ENCODE assay signal across 11 mouse cellular contexts in genomic region chr15:80006156-80006555, GRCm38 (mm10). TPM values are rescaled to one million over a fixed set of nuclear protein-coding genes. Genes with fewer than 3 reads are reported as not detected.
DNase-seq lines count a peak whose midpoint lies in the region; ATAC-seq and TF ChIP-seq lines count a peak whose summit lies in the region.
"Had no signal": no experiment of that assay in that cellular context is flagged by ENCODE, and none has a peak within 500 bp of the region (broad histone marks: within the 10 kb centered on the region; RNA-seq: fewer than 3 reads in every experiment).

No protein-coding gene starts in this region.

- no peak for TF ChIP-seq POLR2A in CH12.LX (IDR thresholded peaks at IDR 0.05; ENCODE audit: low read depth, low read length)

- H3K4me3 ChIP-seq in intestine, embryonic 15.5 days (replicated peaks), result no peak overlapping the region
- no peak overlapping the region for H3K4me3 ChIP-seq in intestine, postnatal 0 days (ENCODE audit: low read depth, low read length)
- H3K4me3 ChIP-seq in CH12.LX (replicated peaks in 1 of 3; ENCODE audit: low read depth in 2 of 3, low read length in 2 of 3, poor library complexity in 1 of 3), result no peak overlapping the region
- H3K4me3 ChIP-seq in liver, embryonic 14.5 days (ENCODE audit: insufficient read depth in 1 of 2, low read depth in 2 of 2, low read length in 2 of 2), result no peak overlapping the region
- no peak overlapping the region for H3K4me3 ChIP-seq in neural tube, embryonic 15.5 days (replicated peaks)
- H3K4me3 ChIP-seq: limb, embryonic 13.5 days had no signal

- dilution Hi-C loops in CH12.LX (cut with MboI; ENCODE audit: extremely low pct_ligation_motif_present, extremely low pct_unique_long_range_greater_than_20kb, low sequenced_read_pairs), result no loop called here

- H3K27ac ChIP-seq in intestine, embryonic 15.5 days, result peak overlapping the region; percentile 36; the same call in 1 of the 2 replicates
- no peak overlapping the region for H3K27ac ChIP-seq in intestine, postnatal 0 days (ENCODE audit: low read depth, low read length)
- H3K27ac ChIP-seq in CH12.LX (ENCODE audit: insufficient read depth, low read depth), result no peak overlapping the region
- no peak overlapping the region for H3K27ac ChIP-seq in liver, embryonic 14.5 days
- no peak overlapping the region for H3K27ac ChIP-seq in neural tube, embryonic 15.5 days (replicated peaks)
- H3K27ac ChIP-seq: limb, embryonic 13.5 days had no signal

- peaks cover 3% of the 10 kb centered on the region; the same call in 1 of the 2 replicates for H3K27me3 ChIP-seq in intestine, embryonic 15.5 days (replicated peaks)
- H3K27me3 ChIP-seq in intestine, postnatal 0 days (replicated peaks; ENCODE audit: control insufficient read depth, insufficient read depth, low read length), result no peaks in the 10 kb centered on the region
- H3K27me3 ChIP-seq in CH12.LX (replicated peaks), result peaks cover 4% of the 10 kb centered on the region
- H3K27me3 ChIP-seq in liver, embryonic 14.5 days (ENCODE audit: control insufficient read depth, insufficient read depth, low read length), result peaks cover 2% of the 10 kb centered on the region
- H3K27me3 ChIP-seq in neural tube, embryonic 15.5 days (replicated peaks), result peaks cover 9% of the 10 kb centered on the region; the same call in 1 of the 2 replicates

- H3K36me3 ChIP-seq in intestine, embryonic 15.5 days, result no peaks in the 10 kb centered on the region
- H3K36me3 ChIP-seq in intestine, postnatal 0 days (ENCODE audit: control insufficient read depth, insufficient read depth), result peaks cover 18% of the 10 kb centered on the region; the same call in 1 of the 2 replicates
- H3K36me3 ChIP-seq in CH12.LX (replicated peaks in 1 of 2; ENCODE audit: control insufficient read depth in 1 of 2, insufficient read depth in 1 of 2, low read length in 1 of 2), result no peaks in the 10 kb centered on the region
- no peaks in the 10 kb centered on the region for H3K36me3 ChIP-seq in liver, embryonic 14.5 days (replicated peaks; ENCODE audit: control insufficient read depth, insufficient read depth, low read depth)
- H3K36me3 ChIP-seq in neural tube, embryonic 15.5 days, result no peaks in the 10 kb centered on the region
- H3K36me3 ChIP-seq: limb, embryonic 13.5 days had no signal

- no peak for TF ChIP-seq CTCF in intestine, postnatal 0 days (IDR thresholded peaks at IDR 0.05; ENCODE audit: low read depth)
- no peak for TF ChIP-seq CTCF in CH12.LX (conservative IDR thresholded peaks at IDR 0.05 in 1 of 2, IDR thresholded peaks at IDR 0.05 in 1 of 2; ENCODE audit: low read depth in 2 of 2, low read length in 2 of 2)
- no peak for TF ChIP-seq CTCF in liver, embryonic 14.5 days (IDR thresholded peaks at IDR 0.05; ENCODE audit: low read depth)

- H3K4me1 ChIP-seq in intestine, embryonic 15.5 days (replicated peaks), result peaks cover 24% of the 10 kb centered on the region
- 0 out of 2 replicates have a peak, but pooled peaks cover 5% of the 10 kb centered on the region for H3K4me1 ChIP-seq in intestine, postnatal 0 days (replicated peaks; ENCODE audit: control insufficient read depth, insufficient read depth, low read length)
- peaks cover 17 to 32% of the 10 kb centered on the region in 2 experiments for H3K4me1 ChIP-seq in CH12.LX (ENCODE audit: control insufficient read depth in 1 of 2, insufficient read depth in 2 of 2)
- peaks cover 0 to 16% of the 10 kb centered on the region in 2 experiments; a peak in 2 of 4 replicates for H3K4me1 ChIP-seq in liver, embryonic 14.5 days (replicated peaks; ENCODE audit: control insufficient read depth in 2 of 2, insufficient read depth in 2 of 2, low read length in 1 of 2)
- peaks cover 17% of the 10 kb centered on the region; the same call in 1 of the 2 replicates for H3K4me1 ChIP-seq in neural tube, embryonic 15.5 days

- no peak overlapping the region; the same call in 1 of the 2 replicates for H3K9ac ChIP-seq in intestine, embryonic 15.5 days
- H3K9ac ChIP-seq in intestine, postnatal 0 days (ENCODE audit: low read depth, low read length), result no peak overlapping the region
- H3K9ac ChIP-seq in CH12.LX (ENCODE audit: insufficient read depth, low read depth), result no peak overlapping the region
- no peak overlapping the region for H3K9ac ChIP-seq in liver, embryonic 14.5 days (replicated peaks)
- no peak overlapping the region for H3K9ac ChIP-seq in neural tube, embryonic 15.5 days (replicated peaks)
- H3K9ac ChIP-seq: limb, embryonic 13.5 days had no signal

- no peaks in the 10 kb centered on the region for H3K9me3 ChIP-seq in intestine, embryonic 15.5 days
- H3K9me3 ChIP-seq in intestine, postnatal 0 days (ENCODE audit: control insufficient read depth), result no peaks in the 10 kb centered on the region
- H3K9me3 ChIP-seq in CH12.LX (replicated peaks; ENCODE audit: low read length), result no peaks in the 10 kb centered on the region
- H3K9me3 ChIP-seq in liver, embryonic 14.5 days (ENCODE audit: control insufficient read depth, low read length), result no peaks in the 10 kb centered on the region
- H3K9me3 ChIP-seq in neural tube, embryonic 15.5 days (replicated peaks), result no peaks in the 10 kb centered on the region
- H3K9me3 ChIP-seq: limb, embryonic 13.5 days had no signal

- H3K79me2 ChIP-seq in CH12.LX (replicated peaks; ENCODE audit: control insufficient read depth, extremely low read depth, insufficient read depth, poor library complexity, severe bottlenecking), result no peaks in the 10 kb centered on the region

- 54% methylated on average over 7 of the region's 7 CpGs for WGBS in intestine, embryonic 15.5 days
- 54% methylated on average over 7 of the region's 7 CpGs for WGBS in intestine, postnatal 0 days
- 1% methylated on average over 7 of the region's 7 CpGs for WGBS in liver, embryonic 14.5 days (ENCODE audit: insufficient replicate concordance)
- WGBS in neural tube, embryonic 15.5 days, result 79% methylated on average over 7 of the region's 7 CpGs

- no peak for ATAC-seq in intestine, embryonic 15.5 days
- ATAC-seq in intestine, postnatal 0 days, result no peak
- peak; percentile 35; the same call in 1 of the 2 replicates for ATAC-seq in liver, embryonic 14.5 days (ENCODE audit: insufficient read depth)
- no peak for ATAC-seq in neural tube, embryonic 15.5 days (ENCODE audit: low FRiP score)

- no peak overlapping the region for H3K4me2 ChIP-seq in intestine, embryonic 15.5 days (replicated peaks)
- H3K4me2 ChIP-seq in intestine, postnatal 0 days (replicated peaks; ENCODE audit: low read depth), result no peak overlapping the region
- H3K4me2 ChIP-seq in CH12.LX (ENCODE audit: insufficient read depth, low read depth, poor library complexity, severe bottlenecking), result no peak overlapping the region
- no peak overlapping the region for H3K4me2 ChIP-seq in liver, embryonic 14.5 days (ENCODE audit: low read depth)
- no peak overlapping the region for H3K4me2 ChIP-seq in neural tube, embryonic 15.5 days
- H3K4me2 ChIP-seq: limb, embryonic 13.5 days had no signal

- no peak for TF ChIP-seq RAD21 in CH12.LX (IDR thresholded peaks at IDR 0.05; ENCODE audit: low read depth, low read length)

- no peak for DNase-seq in CH12.LX (ENCODE audit: extremely low read depth)
- peak; percentile 80 to 83 for DNase-seq in heart, adult 9 months (ENCODE audit: low spot score in 2 of 2)
- no peak for DNase-seq in liver, embryonic 14.5 days (ENCODE audit: low read depth in 3 of 3, low spot score in 3 of 3)
- DNase-seq in adrenal gland, postnatal 25 days, result no peak
- no peak for DNase-seq in adrenal gland, postnatal 36 days
- DNase-seq: cerebellum, adult 9-11 months; spleen, adult 18-20 months had no signal

- in situ Hi-C loops in CH12.LX (cut with MboI; ENCODE audit: low pct_ligation_motif_present, low pct_unique_long_range_greater_than_20kb, low sequenced_read_pairs), result no loop called here

- TF ChIP-seq EP300 in CH12.LX (IDR thresholded peaks at IDR 0.05; ENCODE audit: low read length), result no peak
- no peak for TF ChIP-seq EP300 in liver, embryonic 14.5 days (IDR thresholded peaks at IDR 0.05; ENCODE audit: low read depth)

TF ChIP-seq in CH12.LX, 34 proteins besides CTCF, POLR2A, EP300 and RAD21:
- TF ChIP-seq HCFC1 (IDR thresholded peaks at IDR 0.05; ENCODE audit: low read depth, low read length), result no peak
- TF ChIP-seq BHLHE40 (IDR thresholded peaks at IDR 0.05; ENCODE audit: low read depth, low read length), result 0 out of 2 replicates have a peak, but pooled peaks have one; percentile 42
- no peak for TF ChIP-seq MAX (IDR thresholded peaks at IDR 0.05; ENCODE audit: low read length)
- TF ChIP-seq JUND (conservative IDR thresholded peaks at IDR 0.05; ENCODE audit: low read depth, low read length), result no peak

RNA-seq across cellular contexts. Expression of gene Pdgfb, which starts 8.6 kb away (rescaled TPM):
- 7.2 and 8.3 TPM in 2 replicates for polyA plus RNA-seq in intestine, embryonic 15.5 days (2015; fragmentation: Nextera tagmentation; extraction: Ambion mirVana)
- 6.9 and 7.1 TPM in 2 replicates for polyA plus RNA-seq in intestine, postnatal 0 days (2015; fragmentation: Nextera tagmentation; extraction: Ambion mirVana)
- total RNA-seq in CH12.LX (2012; rRNA removed), result not detected in 2 replicates
- not detected in 2 replicates for total RNA-seq in CH12.LX (2014; rRNA removed)
- polyA plus RNA-seq in CH12.LX (2012; ENCODE audit: insufficient read length, low read depth), result not detected in 2 replicates
- 1.5 and 1.7 TPM in 2 replicates for polyA plus RNA-seq in liver, embryonic 14.5 days (2012; rRNA removed)
- 0.71 and 0.92 TPM in 2 replicates for polyA plus RNA-seq in liver, embryonic 14.5 days (2014; fragmentation: Nextera tagmentation; extraction: Ambion mirVana)
- 48.1 and 48.6 TPM in 2 replicates for total RNA-seq in adrenal gland, postnatal 25 days (2021)
- total RNA-seq in adrenal gland, postnatal 36 days (2021), result 10 to 100 TPM; 31.7 to 39.4 TPM
- 6.5 and 7.0 TPM in 2 replicates for polyA plus RNA-seq in neural tube, embryonic 15.5 days (2015; fragmentation: Nextera tagmentation; extraction: Ambion mirVana)

RNA-seq across cellular contexts. Expression of gene Cbx7, which starts 35.2 kb away (rescaled TPM):
- polyA plus RNA-seq in intestine, embryonic 15.5 days (2015; fragmentation: Nextera tagmentation; extraction: Ambion mirVana), result 3.9 and 4.6 TPM in 2 replicates
- polyA plus RNA-seq in intestine, postnatal 0 days (2015; fragmentation: Nextera tagmentation; extraction: Ambion mirVana), result 2.5 and 3.8 TPM in 2 replicates
- total RNA-seq in CH12.LX (2012; rRNA removed) (10.0 and 12.1 TPM in 2 replicates), CH12.LX (2014; rRNA removed) (5.6 and 8.1 TPM in 2 replicates)
- polyA plus RNA-seq in CH12.LX (2012; ENCODE audit: insufficient read length, low read depth), result 12.4 and 14.7 TPM in 2 replicates
- polyA plus RNA-seq in liver, embryonic 14.5 days (2012; rRNA removed), result 2.5 and 2.6 TPM in 2 replicates
- polyA plus RNA-seq in liver, embryonic 14.5 days (2014; fragmentation: Nextera tagmentation; extraction: Ambion mirVana), result 0.62 and 1.3 TPM in 2 replicates
- total RNA-seq in adrenal gland, postnatal 25 days (2021), result 15.7 and 22.4 TPM in 2 replicates
- total RNA-seq in adrenal gland, postnatal 36 days (2021), result 10 to 100 TPM; 11.9 to 20.6 TPM
- polyA plus RNA-seq in neural tube, embryonic 15.5 days (2015; fragmentation: Nextera tagmentation; extraction: Ambion mirVana), result 4.1 and 4.6 TPM in 2 replicates

Comparison
In these comparisons a context has a peak if more than half of its experiments do, and no peak if none do; other contexts are left out.
1. DNase-seq: peak in heart, adult 9 months (2 of 2); none in CH12.LX (single experiment), liver, embryonic 14.5 days (0 of 3), adrenal gland, postnatal 25 days (single experiment) and adrenal gland, postnatal 36 days (0 of 2).